Mouse (Mus musculus) lung, postnatal 4 days (tissue): ENCODE measurements around the gene Vamp9.

Source experiments
- DNase-seq, 2 experiments: peaks; one replicate each; pipeline ENCODE4 v3.0.0; 2021

The Vamp9 gene

GRCm38 (mm10) chr5:99941776-99942502 is 35.9 kb downstream of the Vamp9 start:
- no peak for DNase-seq

- no peak for DNase-seq
Measured at GRCm38 (mm10) chr5:99952513-99952912, 46.5 kb downstream of the Vamp9 start.

GRCm38 (mm10) chr5:99953883-99954282 is 47.8 kb downstream of the Vamp9 start:
- DNase-seq, result no peak

- no peak for DNase-seq
Measured at GRCm38 (mm10) chr5:99958666-99959065, 52.6 kb downstream of the Vamp9 start.

GRCm38 (mm10) chr5:99959236-99959936 is 53.3 kb downstream of the Vamp9 start:
- no peak for DNase-seq

- no peak for DNase-seq
Measured at GRCm38 (mm10) chr5:99959960-99960359, 53.9 kb downstream of the Vamp9 start.

GRCm38 (mm10) chr5:99973941-99974340 is 67.9 kb downstream of the Vamp9 start:
- no peak for DNase-seq

- no peak for DNase-seq
Measured at GRCm38 (mm10) chr5:99975061-99975460, 69.0 kb downstream of the Vamp9 start.

GRCm38 (mm10) chr5:99975776-99976175 is 69.7 kb downstream of the Vamp9 start:
- DNase-seq, result no peak

GRCm38 (mm10) chr5:99976334-99976955 is 70.4 kb downstream of the Vamp9 start:
- no peak for DNase-seq

- peak; percentile 85 to 87 for DNase-seq
Measured at GRCm38 (mm10) chr5:99977516-99978301, 71.7 kb downstream of the Vamp9 start.

- peak; percentile 94 to 98 for DNase-seq
Measured at GRCm38 (mm10) chr5:99978699-99979442, 72.8 kb downstream of the Vamp9 start, which contains the start of the genes Hnrnpd and 4930524J08Rik. Hnrnpd (minus strand) TSS chr5:99978938. 4930524J08Rik (plus strand) TSS chr5:99979061.

- DNase-seq, result no peak
Measured at GRCm38 (mm10) chr5:99983452-99984061, 77.5 kb downstream of the Vamp9 start.

GRCm38 (mm10) chr5:99994166-99994565 is 88.1 kb downstream of the Vamp9 start:
- no peak for DNase-seq

GRCm38 (mm10) chr5:99994680-99995079 is 88.6 kb downstream of the Vamp9 start:
- no peak for DNase-seq

GRCm38 (mm10) chr5:100000048-100000447 is 94.0 kb downstream of the Vamp9 start:
- no peak for DNase-seq

GRCm38 (mm10) chr5:100000500-100000899 is 94.4 kb downstream of the Vamp9 start:
- DNase-seq, result no peak
